Mouse (Mus musculus) brain, embryonic 14.5 days (tissue): Measurements from ENCODE around the gene Thap4.

Experiments
- CTCF ChIP-seq: fragments of 200-500 bp; IDR thresholded peaks from 2 replicates; pipeline ENCODE4 v1.5.1; 2012; ENCODE audit warnings: inconsistent platforms, mild to moderate bottlenecking, moderate library complexity, borderline replicate concordance; ENCODE audit not compliant: insufficient read depth, insufficient read length; ENCODE audit errors: extremely low read depth
- POLR2A ChIP-seq: fragments of 200-500 bp; IDR thresholded peaks from 2 replicates; pipeline ENCODE4 v1.6.1; 2012; ENCODE audit warnings: mild to moderate bottlenecking, inconsistent platforms, borderline replicate concordance; ENCODE audit not compliant: poor library complexity, insufficient read depth, insufficient read length, severe bottlenecking; ENCODE audit errors: extremely low read depth

DNA sequence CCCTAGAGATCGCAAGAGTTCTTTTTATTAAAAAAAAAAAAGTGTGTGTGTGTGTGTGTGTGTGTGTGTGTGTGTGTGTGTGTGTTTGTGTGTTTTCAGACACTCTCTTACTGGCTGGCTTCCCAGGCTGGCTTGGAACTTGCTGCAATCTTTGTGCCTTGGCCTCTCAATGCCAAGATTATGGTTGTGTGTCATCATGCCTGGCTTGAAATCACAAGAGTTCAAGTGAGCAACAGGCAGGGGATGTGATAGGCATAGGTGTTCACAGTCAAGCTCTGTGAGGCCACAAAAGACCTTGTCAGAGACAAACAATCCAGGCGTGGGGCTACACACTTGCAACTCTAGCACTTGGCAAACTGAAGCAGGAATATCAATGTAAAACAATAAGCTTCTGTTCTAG, 76.3 kb downstream of the Thap4 start:
- TF ChIP-seq CTCF = no peak
- TF ChIP-seq POLR2A = no peak
